Mouse (Mus musculus): ENCODE measurements around the gene Naga.

Gene Naga

GRCm38 (mm10) chr15:82354126-82354945, 15.6 kb upstream of the Naga start, which contains the start of gene Ndufa6:
Ndufa6 (minus strand) TSS chr15:82354322.
- DNase-seq (ENCODE audit: low spot score) = peak; percentile 100

- DNase-seq (ENCODE audit: low spot score) = no peak
Measured at GRCm38 (mm10) chr15:82353745-82354113, 15.0 kb upstream of the Naga start.

- peak; percentile 40 for DNase-seq (ENCODE audit: low spot score)
Measured at GRCm38 (mm10) chr15:82353078-82353744, 14.5 kb upstream of the Naga start.

- no peak for DNase-seq (ENCODE audit: low spot score)
Measured at GRCm38 (mm10) chr15:82351480-82351879, 12.8 kb upstream of the Naga start.

- DNase-seq (ENCODE audit: low spot score) = no peak
Measured at GRCm38 (mm10) chr15:82350349-82350748, 11.6 kb upstream of the Naga start.

- peak; percentile 21 for DNase-seq (ENCODE audit: low spot score)
Measured at GRCm38 (mm10) chr15:82348999-82349341, 10.2 kb upstream of the Naga start.

GRCm38 (mm10) chr15:82348258-82348998, 9.7 kb upstream of the Naga start:
- no peak for DNase-seq (ENCODE audit: low spot score)

GRCm38 (mm10) chr15:82347852-82348251, 9.1 kb upstream of the Naga start:
- no peak for DNase-seq (ENCODE audit: low spot score)

GRCm38 (mm10) chr15:82347303-82347676, 8.6 kb upstream of the Naga start:
- DNase-seq (ENCODE audit: low spot score) = no peak

GRCm38 (mm10) chr15:82346580-82347302, 8.0 kb upstream of the Naga start:
- peak; percentile 19 for DNase-seq (ENCODE audit: low spot score)

GRCm38 (mm10) chr15:82345820-82346470, 7.2 kb upstream of the Naga start:
- peak; percentile 100 for DNase-seq (ENCODE audit: low spot score)

GRCm38 (mm10) chr15:82344971-82345370, 6.2 kb upstream of the Naga start:
- DNase-seq (ENCODE audit: low spot score) = no peak

GRCm38 (mm10) chr15:82343368-82344287, 4.9 kb upstream of the Naga start:
- DNase-seq (ENCODE audit: low spot score) = no peak

GRCm38 (mm10) chr15:82342543-82342935, 3.8 kb upstream of the Naga start:
- DNase-seq (ENCODE audit: low spot score) = no peak

- DNase-seq (ENCODE audit: low spot score) = no peak
Measured at GRCm38 (mm10) chr15:82341675-82342542, 3.2 kb upstream of the Naga start.

- peak; percentile 56 for DNase-seq (ENCODE audit: low spot score)
Measured at GRCm38 (mm10) chr15:82341036-82341501, 2.3 kb upstream of the Naga start.

GRCm38 (mm10) chr15:82340414-82341035, 1.8 kb upstream of the Naga start:
- no peak for DNase-seq (ENCODE audit: low spot score)

- no peak for DNase-seq (ENCODE audit: low spot score)
Measured at GRCm38 (mm10) chr15:82339634-82340254, 1.0 kb upstream of the Naga start.

- no peak for DNase-seq (ENCODE audit: low spot score)
Measured at GRCm38 (mm10) chr15:82339150-82339549, 425 bp upstream of the Naga start.
